Mouse (Mus musculus) small intestine, adult 2 months (tissue): ENCODE data around the gene Otop3.

Experiments
- CTCF ChIP-seq: fragments of 200-500 bp; IDR thresholded peaks from 2 replicates; pipeline ENCODE4 v1.5.1; 2012; ENCODE audit warnings: low read depth, mild to moderate bottlenecking, control low read depth, inconsistent platforms, low read length, moderate library complexity, mixed read lengths; ENCODE audit not compliant: insufficient replicate concordance, insufficient read length; ENCODE audit errors: extremely low read depth
- POLR2A ChIP-seq: fragments of 200-500 bp; IDR thresholded peaks from 2 replicates; pipeline ENCODE4 v1.6.1; 2012; ENCODE audit warnings: low read depth, mild to moderate bottlenecking, control low read depth, inconsistent platforms, low read length, moderate library complexity

DNA sequence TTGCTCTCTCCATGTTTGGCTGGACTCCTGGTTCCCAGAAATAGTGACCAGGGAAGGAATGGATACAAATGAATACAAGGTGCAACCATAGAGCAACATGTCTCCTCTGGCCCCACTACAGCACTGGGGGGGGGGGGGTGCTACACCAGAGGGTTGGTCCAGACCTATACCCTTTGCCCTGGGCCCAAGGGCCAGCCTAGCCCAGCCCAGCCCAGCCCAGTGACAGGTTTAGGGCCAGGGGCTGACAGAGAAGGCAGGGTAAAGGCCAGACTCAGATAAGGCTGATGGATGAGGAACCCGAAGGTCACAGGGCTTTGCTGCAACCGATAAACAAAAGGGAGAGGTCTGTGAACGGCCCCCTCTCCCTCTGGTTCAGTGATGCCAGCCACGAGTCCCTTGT, 15.4 kb downstream of the Otop3 start:
- TF ChIP-seq CTCF (no peak), POLR2A (no peak)
